Mouse (Mus musculus) liver, embryonic 13.5 days (tissue): ENCODE data around the gene Rtkn2. TPM values are rescaled to one million over a fixed set of nuclear protein-coding genes. Genes with fewer than 3 reads are reported as not detected.

Source experiments
- ATAC-seq: fragments of 200-750 bp; cut with Nextera tagmentation; 2 replicates; pipeline ENCODE4 v1.8.0; 2017; ENCODE audit warnings: low read depth, mild to moderate bottlenecking, moderate number of reproducible peaks, moderate library complexity
- DNase-seq: peaks from one replicate; pipeline ENCODE4 v3.0.0; 2022
- H3K27ac ChIP-seq: fragments of 300-500 bp; sonication (generic); 2 replicates; pipeline ENCODE4 v1.5.1; 2015; ENCODE audit warnings: moderate library complexity, mild to moderate bottlenecking, inconsistent platforms
- H3K27me3 ChIP-seq: fragments of 300-500 bp; sonication (generic); 2 replicates; pipeline ENCODE4 v1.6.1; 2015; ENCODE audit warnings: mild to moderate bottlenecking, inconsistent platforms
- H3K36me3 ChIP-seq: fragments of 300-500 bp; sonication (generic); 2 replicates; pipeline ENCODE4 v1.6.1; 2015; ENCODE audit warnings: mild to moderate bottlenecking, inconsistent platforms
- H3K4me1 ChIP-seq: fragments of 300-500 bp; sonication (generic); replicated peaks from 2 replicates; pipeline ENCODE4 v1.6.1; 2015; ENCODE audit warnings: inconsistent platforms
- H3K4me2 ChIP-seq: fragments of 300-500 bp; sonication (generic); 2 replicates; pipeline ENCODE4 v1.6.1; 2015; ENCODE audit warnings: inconsistent platforms, mild to moderate bottlenecking, moderate library complexity
- H3K4me3 ChIP-seq: fragments of 300-500 bp; sonication (generic); replicated peaks from 2 replicates; pipeline ENCODE4 v1.5.1; 2015; ENCODE audit warnings: mild to moderate bottlenecking, inconsistent platforms
- H3K9ac ChIP-seq: fragments of 300-500 bp; sonication (generic); 2 replicates; pipeline ENCODE4 v1.6.1; 2015; ENCODE audit warnings: mild to moderate bottlenecking, inconsistent platforms
- H3K9me3 ChIP-seq: fragments of 300-500 bp; sonication (generic); replicated peaks from 2 replicates; pipeline ENCODE4 v1.6.1; 2016; ENCODE audit warnings: inconsistent platforms
- whole genome bisulfite sequencing: fragments of 180-500 bp; shearing (Covaris S2); methylation state at CpG from one replicate; pipeline ENCODE4 v1.1.7; 2015; ENCODE audit not compliant: insufficient replicate concordance; 5-methylcytosine and 5-hydroxymethylcytosine counted together
- polyA plus RNA-seq: library from polyadenylated mRNA; unstranded; fragments of >200 nt; fragmentation: Nextera tagmentation; extraction: Ambion mirVana; gene quantifications from 2 replicates; pipeline ENCODE4 v1.2.1, GENCODE M21; 2015

Gene Rtkn2
- polyA plus RNA-seq, 1 experiment from 2014 or later: 1.8 TPM

DNA sequence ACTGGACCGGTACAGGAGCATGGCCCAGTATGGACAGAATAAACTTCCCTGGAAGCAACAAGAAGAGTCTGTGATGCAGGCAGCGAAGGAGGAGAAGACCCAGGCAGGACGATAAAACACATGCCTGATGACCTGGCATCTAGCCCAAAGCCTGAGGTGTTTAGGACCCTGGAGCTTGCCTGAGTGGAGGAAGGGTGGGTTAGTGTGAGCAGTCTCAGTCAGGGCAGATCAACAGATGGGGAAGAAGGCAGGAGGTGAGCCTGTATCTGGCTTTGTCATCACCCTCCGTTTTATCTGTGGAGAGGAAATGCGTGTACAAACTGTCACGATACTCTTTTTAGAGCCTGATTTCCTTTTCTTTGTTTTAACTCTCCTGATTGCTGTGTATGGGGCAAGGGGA lies 102.3 kb downstream of the Rtkn2 start:
- no peak overlapping the region for H3K4me3 ChIP-seq
- H3K9me3 ChIP-seq: 0 out of 2 replicates have a peak, but pooled peaks cover 4% of the 10 kb centered on the region
- H3K27me3 ChIP-seq: no peaks in the 10 kb centered on the region
- ATAC-seq (no peak), DNase-seq (no peak)
- H3K4me2 ChIP-seq: no peak overlapping the region
- WGBS: 33% methylated on average over 6 of the region's 6 CpGs
- H3K36me3 ChIP-seq: no peaks in the 10 kb centered on the region
- no peaks in the 10 kb centered on the region for H3K4me1 ChIP-seq
- H3K9ac ChIP-seq: no peak overlapping the region
- H3K27ac ChIP-seq: no peak overlapping the region

DNA sequence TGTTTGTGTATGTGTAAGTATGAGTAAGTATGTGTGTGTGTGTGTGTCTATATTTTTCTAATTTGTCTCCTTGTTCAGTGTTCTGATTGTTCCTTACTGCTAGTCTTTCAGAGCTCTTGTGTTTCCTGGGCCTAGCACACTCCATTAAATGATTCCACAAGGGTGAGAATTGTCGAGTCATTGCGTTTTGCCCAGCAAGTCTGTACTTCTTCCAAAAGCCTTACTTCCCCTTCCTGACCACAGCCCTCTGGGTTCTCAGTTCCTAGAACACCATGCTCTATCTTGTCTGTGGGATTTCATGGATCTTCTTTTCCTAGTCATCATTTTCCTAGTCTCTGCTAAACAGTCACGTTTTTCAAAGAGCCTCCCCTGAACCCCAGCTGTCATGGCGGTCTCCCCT lies 106.2 kb downstream of the Rtkn2 start:
- H3K27ac ChIP-seq: no peak overlapping the region
- ATAC-seq (no peak), DNase-seq (no peak)
- no peaks in the 10 kb centered on the region for H3K27me3 ChIP-seq
- no peak overlapping the region for H3K9ac ChIP-seq
- H3K9me3 ChIP-seq: no peaks in the 10 kb centered on the region
- H3K36me3 ChIP-seq: no peaks in the 10 kb centered on the region
- no peaks in the 10 kb centered on the region for H3K4me1 ChIP-seq
- no peak overlapping the region for H3K4me3 ChIP-seq
- no peak overlapping the region for H3K4me2 ChIP-seq
- 33% methylated on average over 4 of the region's 4 CpGs for WGBS

DNA sequence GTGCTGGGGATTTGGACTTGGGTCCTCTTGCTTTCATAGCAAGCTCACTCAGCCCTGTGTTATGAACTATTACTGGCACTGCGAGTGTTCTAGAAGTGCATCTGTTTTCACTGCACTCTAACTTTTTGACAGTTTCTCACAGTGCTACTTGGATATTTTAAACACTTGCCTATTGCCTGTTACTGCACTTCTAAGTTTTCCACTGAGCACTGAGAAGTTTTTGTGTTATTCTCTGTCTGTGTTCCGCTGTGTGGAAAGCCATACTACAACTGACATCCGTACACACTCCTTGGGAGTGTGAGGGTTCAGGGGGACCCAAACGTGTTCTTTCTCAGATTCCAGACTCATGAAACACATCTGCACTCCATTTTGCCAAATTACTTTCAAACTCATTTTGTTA lies 107.6 kb downstream of the Rtkn2 start:
- no peaks in the 10 kb centered on the region for H3K9me3 ChIP-seq
- H3K4me1 ChIP-seq: no peaks in the 10 kb centered on the region
- no peak overlapping the region for H3K27ac ChIP-seq
- no peak overlapping the region for H3K4me3 ChIP-seq
- no peak for DNase-seq
- H3K36me3 ChIP-seq: no peaks in the 10 kb centered on the region
- no peak for ATAC-seq
- no peaks in the 10 kb centered on the region for H3K27me3 ChIP-seq
- 79% methylated on average over 4 of the region's 4 CpGs for WGBS
- H3K4me2 ChIP-seq: no peak overlapping the region
- no peak overlapping the region for H3K9ac ChIP-seq

DNA sequence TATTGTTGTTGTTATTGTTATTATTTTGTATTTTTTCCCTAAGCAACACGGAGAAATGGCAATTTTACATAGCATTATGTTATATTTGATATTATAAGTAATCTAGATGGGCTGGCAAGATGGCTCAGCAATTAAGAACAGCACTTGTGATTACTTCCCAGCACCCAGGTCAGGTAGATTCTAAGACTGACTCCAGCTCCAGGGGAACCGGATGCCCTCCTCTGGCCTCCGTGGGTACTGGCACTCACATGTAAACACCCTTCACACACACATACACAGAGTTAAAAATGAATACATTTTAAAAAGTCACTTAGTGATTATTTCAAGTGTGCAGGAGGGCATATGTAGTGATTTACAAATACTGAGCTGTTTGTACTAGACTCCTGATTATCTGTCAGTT lies 108.4 kb downstream of the Rtkn2 start:
- H3K36me3 ChIP-seq: no peaks in the 10 kb centered on the region
- H3K4me3 ChIP-seq: no peak overlapping the region
- no peaks in the 10 kb centered on the region for H3K4me1 ChIP-seq
- no peaks in the 10 kb centered on the region for H3K9me3 ChIP-seq
- no peak overlapping the region for H3K9ac ChIP-seq
- no peak for ATAC-seq
- DNase-seq: no peak
- no peak overlapping the region for H3K27ac ChIP-seq
- H3K27me3 ChIP-seq: no peaks in the 10 kb centered on the region
- WGBS: 61% methylated on average over 3 of the region's 3 CpGs
- no peak overlapping the region for H3K4me2 ChIP-seq

DNA sequence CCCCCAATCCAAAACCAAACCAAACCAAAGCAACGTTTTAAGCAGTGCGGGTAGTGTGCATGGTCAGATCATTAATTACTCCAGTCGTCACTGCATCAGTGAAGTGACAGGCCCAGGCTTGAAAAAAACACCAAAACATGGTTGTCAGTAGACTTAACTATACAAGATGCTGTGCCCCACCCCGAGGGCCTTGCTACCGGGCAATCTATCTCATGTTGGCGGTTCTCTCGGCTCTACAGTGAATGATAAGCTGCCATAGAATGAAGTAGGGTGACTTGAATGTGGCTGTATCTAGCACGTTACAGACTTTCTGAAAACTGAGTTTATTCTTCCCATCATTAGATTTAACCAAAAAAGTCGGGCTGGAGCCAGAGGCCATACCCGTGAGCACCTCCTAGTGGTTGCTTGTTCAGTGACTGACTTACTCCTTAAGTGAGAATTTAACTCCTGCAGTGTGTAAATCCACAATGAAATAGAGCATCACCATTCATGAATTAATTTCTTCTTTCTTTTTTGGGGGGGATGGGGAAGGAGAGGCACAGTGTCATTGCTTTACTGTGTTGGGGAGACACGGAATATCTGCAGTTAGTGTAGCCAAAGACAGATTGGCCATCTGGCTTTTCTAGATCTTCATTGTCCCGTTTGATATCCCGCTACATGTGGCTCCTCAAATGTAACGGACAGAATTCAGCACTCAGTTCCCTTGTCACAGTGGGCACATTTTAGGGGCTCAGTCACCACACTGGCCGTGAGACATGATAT lies 110.2 kb downstream of the Rtkn2 start:
- Histone ChIP-seq H3K36me3 (0 out of 2 replicates have a peak, but pooled peaks cover under 1% of the 10 kb centered on the region), H3K27ac (no peak overlapping the region), H3K4me2 (no peak overlapping the region), H3K27me3 (no peaks in the 10 kb centered on the region), H3K9ac (no peak overlapping the region), H3K9me3 (no peaks in the 10 kb centered on the region), H3K4me3 (no peak overlapping the region), H3K4me1 (no peaks in the 10 kb centered on the region)
- WGBS: 57% methylated on average over 15 of the region's 15 CpGs
- ATAC-seq (no peak), DNase-seq (no peak)

DNA sequence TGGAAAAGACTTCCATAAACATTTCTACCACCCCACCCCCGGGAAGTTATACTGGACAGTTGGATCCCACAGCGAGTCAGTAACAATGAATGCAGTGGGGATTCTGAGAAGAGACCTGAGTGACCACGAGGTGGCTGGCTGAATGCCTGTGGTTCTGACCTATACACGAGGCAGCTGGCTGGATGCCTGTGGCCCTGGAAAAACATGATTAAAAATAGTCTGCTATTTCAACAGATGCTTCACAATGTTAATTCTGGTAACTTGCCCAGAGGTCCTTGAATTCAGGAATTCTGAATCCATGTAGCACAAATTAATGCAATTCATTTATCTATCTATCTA lies 110.8 kb downstream of the Rtkn2 start:
- Histone ChIP-seq H3K4me2 (no peak overlapping the region), H3K9ac (no peak overlapping the region), H3K4me1 (no peaks in the 10 kb centered on the region), H3K27me3 (no peaks in the 10 kb centered on the region), H3K27ac (no peak overlapping the region), H3K36me3 (0 out of 2 replicates have a peak, but pooled peaks cover 6% of the 10 kb centered on the region), H3K4me3 (no peak overlapping the region), H3K9me3 (no peaks in the 10 kb centered on the region)
- 50% methylated on average over 4 of the region's 4 CpGs for WGBS
- DNase-seq: no peak
- no peak for ATAC-seq

DNA sequence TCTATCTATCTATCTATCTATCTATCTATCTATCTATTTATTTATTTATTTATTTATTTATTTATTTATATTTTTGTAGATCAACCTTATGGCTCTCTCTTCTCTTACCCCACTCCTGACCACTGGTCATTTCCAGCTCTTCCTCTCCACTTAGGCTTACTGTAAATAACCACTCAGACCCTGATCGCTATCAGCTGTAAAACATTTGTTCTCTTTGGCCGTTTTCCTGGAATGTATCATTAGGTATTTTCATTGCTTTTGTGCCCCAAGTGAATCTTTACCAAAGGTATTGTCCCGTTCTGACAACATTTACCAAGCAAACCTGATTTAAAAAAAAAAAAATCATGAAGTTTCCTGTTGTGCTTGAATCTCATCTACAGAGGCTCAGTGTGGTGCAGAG lies 111.2 kb downstream of the Rtkn2 start:
- no peak overlapping the region for H3K4me2 ChIP-seq
- WGBS: 43% methylated on average over 3 of the region's 3 CpGs
- H3K4me1 ChIP-seq: no peaks in the 10 kb centered on the region
- H3K9me3 ChIP-seq: no peaks in the 10 kb centered on the region
- H3K27ac ChIP-seq: no peak overlapping the region
- H3K9ac ChIP-seq: no peak overlapping the region
- 0 out of 2 replicates have a peak, but pooled peaks cover 6% of the 10 kb centered on the region for H3K36me3 ChIP-seq
- ATAC-seq (no peak), DNase-seq (no peak)
- H3K27me3 ChIP-seq: no peaks in the 10 kb centered on the region
- no peak overlapping the region for H3K4me3 ChIP-seq

DNA sequence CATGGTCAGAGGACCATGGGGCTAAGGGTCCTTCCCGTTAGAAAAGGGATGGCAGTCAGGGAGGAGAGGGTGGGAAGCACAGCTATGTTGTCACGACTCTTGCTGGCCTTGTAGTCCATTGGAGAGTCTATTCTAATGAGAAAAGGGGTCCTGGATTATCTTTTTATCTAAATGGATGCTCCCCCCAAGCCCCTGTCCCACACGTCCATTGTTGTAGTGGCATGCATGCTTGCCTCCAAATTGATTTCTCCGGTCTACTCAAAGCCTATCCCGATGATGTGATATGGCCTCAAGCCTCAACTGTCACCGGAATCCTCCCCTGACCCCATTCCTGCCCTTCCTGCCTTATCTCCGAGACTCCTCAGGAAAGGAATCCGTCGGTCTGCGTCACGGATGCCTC lies 111.6 kb downstream of the Rtkn2 start:
- no peak overlapping the region for H3K4me3 ChIP-seq
- no peak for ATAC-seq
- no peaks in the 10 kb centered on the region for H3K9me3 ChIP-seq
- no peak for DNase-seq
- H3K27me3 ChIP-seq: no peaks in the 10 kb centered on the region
- no peaks in the 10 kb centered on the region for H3K4me1 ChIP-seq
- 69% methylated on average over 11 of the region's 11 CpGs for WGBS
- H3K36me3 ChIP-seq: peaks cover 8% of the 10 kb centered on the region
- H3K27ac ChIP-seq: no peak overlapping the region
- no peak overlapping the region for H3K4me2 ChIP-seq
- H3K9ac ChIP-seq: no peak overlapping the region

DNA sequence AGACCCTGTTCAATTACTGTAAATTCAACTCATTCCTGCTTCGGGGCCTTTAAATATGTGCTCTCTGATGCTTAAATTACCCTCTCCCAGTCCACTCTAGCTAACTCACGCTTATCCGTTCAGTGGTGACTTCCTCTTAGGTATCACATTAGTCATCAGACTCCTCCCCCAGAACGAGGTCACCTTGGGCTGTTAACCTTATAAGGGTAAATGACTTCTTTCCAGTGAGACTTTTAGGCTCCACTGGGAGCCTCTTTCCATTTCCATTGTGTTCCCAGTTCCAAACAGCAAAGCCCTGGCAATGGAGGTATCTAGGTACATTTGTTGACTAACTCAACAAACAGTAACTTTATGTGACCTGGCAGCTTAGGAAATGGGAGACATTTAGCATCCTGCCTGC lies 112.5 kb downstream of the Rtkn2 start:
- H3K27ac ChIP-seq: no peak overlapping the region

DNA sequence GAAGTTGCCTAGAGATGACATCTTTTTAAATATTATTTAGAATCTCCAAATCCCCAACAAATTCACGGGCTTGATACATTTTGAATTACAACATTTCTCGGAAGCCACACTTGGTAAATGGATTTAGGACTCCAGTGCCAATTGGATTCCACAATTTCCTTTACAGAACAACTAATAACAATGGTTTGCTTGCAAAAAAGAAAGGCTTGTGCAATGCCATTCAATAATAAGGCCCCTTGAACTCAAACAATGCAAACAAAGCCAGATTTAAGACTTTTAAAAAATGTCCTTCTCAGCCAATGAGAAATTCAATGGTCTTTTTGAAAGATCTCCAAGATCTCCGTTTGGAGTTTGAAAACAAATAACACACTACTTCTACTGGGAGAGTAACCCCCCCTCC lies 114.1 kb downstream of the Rtkn2 start:
- ATAC-seq (no peak), DNase-seq (no peak)
- Histone ChIP-seq H3K4me2 (no peak overlapping the region), H3K9ac (no peak overlapping the region), H3K9me3 (no peaks in the 10 kb centered on the region), H3K4me1 (no peaks in the 10 kb centered on the region), H3K27ac (no peak overlapping the region), H3K27me3 (no peaks in the 10 kb centered on the region), H3K36me3 (peaks cover 33% of the 10 kb centered on the region), H3K4me3 (no peak overlapping the region)
- WGBS: 62% methylated on average over 3 of the region's 3 CpGs

More for the DNA sequence above, 112.5 kb downstream of the Rtkn2 start:
- WGBS: 43% methylated on average over 4 of the region's 4 CpGs
- Histone ChIP-seq H3K4me1 (no peaks in the 10 kb centered on the region), H3K9me3 (no peaks in the 10 kb centered on the region), H3K9ac (no peak overlapping the region), H3K36me3 (peaks cover 17% of the 10 kb centered on the region), H3K27me3 (no peaks in the 10 kb centered on the region), H3K4me2 (no peak overlapping the region), H3K4me3 (no peak overlapping the region)
- DNase-seq (no peak), ATAC-seq (no peak)

DNA sequence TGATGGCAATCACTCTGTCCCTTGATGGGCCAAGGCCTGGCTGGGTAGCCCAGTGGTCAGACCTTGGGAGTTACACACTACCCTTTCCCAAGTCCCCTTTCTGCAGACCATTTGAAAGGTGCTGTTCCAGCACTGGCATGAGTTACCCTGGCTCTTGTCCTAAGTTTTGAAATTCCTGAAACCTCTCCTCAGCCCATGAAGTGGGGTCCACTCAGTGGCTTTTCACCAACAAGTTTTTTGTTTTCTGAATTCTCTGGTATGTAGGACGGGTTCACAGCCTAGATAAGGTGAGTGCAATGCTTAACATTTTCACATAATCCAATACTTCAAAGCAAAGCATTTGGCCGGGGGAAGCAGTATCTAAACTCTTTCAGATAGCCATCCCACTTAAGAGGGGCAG lies 115.8 kb downstream of the Rtkn2 start:
- no peak for ATAC-seq
- DNase-seq: no peak
- WGBS: 47% methylated on average over 2 of the region's 2 CpGs

DNA sequence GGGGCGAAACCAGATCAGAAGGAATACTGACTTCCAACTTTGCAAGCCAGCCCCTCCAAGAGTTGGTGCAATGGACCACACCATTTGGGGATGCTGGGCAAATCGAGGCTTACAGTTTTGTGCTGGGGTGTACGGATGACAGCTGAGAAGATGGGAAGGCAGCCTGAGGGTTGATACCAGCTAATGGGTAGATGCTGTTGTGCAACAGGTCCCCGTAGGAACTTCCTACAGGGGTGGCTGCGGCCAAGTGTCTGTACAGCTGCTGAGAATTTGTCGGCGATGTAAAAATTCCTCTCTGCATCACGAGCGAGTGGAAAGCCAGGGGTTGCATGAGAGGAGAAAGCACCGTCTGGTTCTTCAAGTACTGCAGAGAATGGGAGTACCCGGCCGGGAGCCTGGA lies 117.0 kb downstream of the Rtkn2 start:
- Histone ChIP-seq H3K27me3 (no peaks in the 10 kb centered on the region), H3K9me3 (no peaks in the 10 kb centered on the region), H3K4me1 (no peaks in the 10 kb centered on the region), H3K27ac (no peak overlapping the region), H3K4me2 (no peak overlapping the region), H3K9ac (no peak overlapping the region), H3K36me3 (peaks cover 41% of the 10 kb centered on the region), H3K4me3 (no peak overlapping the region)
- ATAC-seq (no peak), DNase-seq (no peak)
- 77% methylated on average over 12 of the region's 12 CpGs for WGBS

More for the DNA sequence above, 115.8 kb downstream of the Rtkn2 start:
- H3K9me3 ChIP-seq: no peaks in the 10 kb centered on the region
- no peak overlapping the region for H3K4me3 ChIP-seq
- H3K27ac ChIP-seq: no peak overlapping the region
- H3K27me3 ChIP-seq: no peaks in the 10 kb centered on the region
- H3K9ac ChIP-seq: no peak overlapping the region
- H3K36me3 ChIP-seq: peaks cover 33% of the 10 kb centered on the region
- no peak overlapping the region for H3K4me2 ChIP-seq
- no peaks in the 10 kb centered on the region for H3K4me1 ChIP-seq
